Mouse (Mus musculus) Patski (cell line): ENCODE measurements around the gene Exoc3l2. TPM values are rescaled to one million over a fixed set of nuclear protein-coding genes. Genes with fewer than 3 reads are reported as not detected.
"Not testable (repeated sequence)": the region's sequence is repeated elsewhere in the genome, so short reads cannot be mapped to it uniquely, and the experiment has no call there.

Source experiments
- ATAC-seq: fragments of 100-300 bp; one replicate; pipeline ENCODE4 v1.8.0; 2021
- CTCF ChIA-PET: fragments of 350-600 bp; sonication (Branson Sonifier 250); formaldehyde crosslinking; loops from one replicate; lab custom pipeline; 2022; ENCODE audit warnings: inconsistent platforms; lab: Charles Lee
- POLR2A ChIA-PET: fragments of 350-600 bp; sonication (Branson Sonifier 250); formaldehyde crosslinking; loops from one replicate; lab custom pipeline; 2022; ENCODE audit warnings: antibody characterized with exemption, inconsistent platforms; lab: Charles Lee
- DNase-seq: peaks from one replicate; pipeline ENCODE4 v3.0.0-alpha.2; 2011; ENCODE audit warnings: low read depth, low spot score
- H3K27me3 ChIP-seq: fragments of 371-371 bp; one replicate; pipeline ENCODE4 v1.5.1; 2021
- CTCF ChIP-seq: fragments of 100-300 bp; IDR thresholded peaks from one replicate; pipeline ENCODE4 v1.5.1; 2021
- in situ Hi-C: fragments of 300-500 bp; cut with MboI; formaldehyde crosslinking; loops from 3 replicates; pipeline ENCODE4 v1.11.1; 2018; ENCODE audit warnings: low pct_unique_long_range_greater_than_20kb, mixed read lengths
- polyA plus RNA-seq: library from polyadenylated mRNA; unstranded; gene quantifications from one replicate; pipeline ENCODE4 v1.2.3, GENCODE M21; 2021

Gene Exoc3l2
- polyA plus RNA-seq, 1 experiment from 2014 or later = not detected

DNA sequence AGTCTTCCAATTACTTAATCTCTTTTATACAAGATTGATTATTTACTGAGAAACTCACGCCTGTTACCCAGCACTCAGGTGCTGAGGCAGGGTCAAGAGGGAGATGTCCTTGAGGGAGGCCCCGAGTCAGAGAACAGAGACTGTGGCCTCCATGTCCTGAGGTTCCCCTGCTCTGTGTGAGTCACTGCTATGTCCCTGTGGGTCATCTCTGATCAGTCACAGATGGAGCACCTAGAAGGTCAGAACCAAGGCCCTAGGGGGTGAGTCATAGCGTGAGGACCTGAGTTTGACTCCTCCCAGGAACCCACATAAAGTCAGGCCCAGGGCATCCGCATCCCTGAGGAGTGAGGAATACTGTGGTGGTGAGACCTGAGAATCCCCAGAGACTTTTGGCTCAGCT, 38.5 kb downstream of the Exoc3l2 start:
- in situ Hi-C loops = no loop called here
- ATAC-seq = no peak
- H3K27me3 ChIP-seq = no peaks in the 10 kb centered on the region
- CTCF ChIA-PET = interaction anchor here (1.5 kb wide), 1 partner anchor 11 kb away, joined by 3 read pairs; no protein-coding TSS in a partner anchor
- TF ChIP-seq CTCF = no peak
- POLR2A ChIA-PET = no interaction called here
- no peak for DNase-seq

DNA sequence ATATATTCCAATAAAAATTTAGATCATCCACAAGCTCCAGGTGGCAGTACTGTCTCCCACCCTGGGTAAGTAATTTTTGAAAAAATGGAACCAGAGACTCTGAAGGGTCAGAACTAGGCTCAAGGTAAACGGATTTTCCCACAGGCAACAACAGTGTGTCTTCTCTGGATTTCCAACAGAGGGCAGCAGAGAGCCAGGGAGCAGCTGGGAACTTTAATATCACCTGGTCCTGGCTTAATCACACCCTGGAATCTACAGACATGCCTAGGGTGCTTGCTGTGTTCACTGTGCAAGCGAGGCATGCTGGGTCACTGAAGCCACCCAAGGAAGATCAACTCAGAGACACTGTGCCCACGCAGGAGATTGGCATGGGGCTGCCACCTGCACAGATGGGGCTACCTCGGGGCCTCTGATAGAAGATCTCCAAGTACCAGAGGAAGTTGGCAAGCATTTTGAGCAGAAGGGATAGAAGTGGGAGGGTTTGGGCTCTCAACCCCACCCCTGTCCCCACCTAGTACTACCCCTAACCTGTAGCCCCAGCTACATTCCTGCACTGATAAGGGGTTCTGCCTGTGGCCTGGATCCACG, 40.4 kb downstream of the Exoc3l2 start:
- ATAC-seq (peak; percentile 41), DNase-seq (peak; percentile 20)
- no peak for TF ChIP-seq CTCF
- POLR2A ChIA-PET = no interaction called here
- in situ Hi-C loops = no loop called here
- CTCF ChIA-PET = interaction anchor here (0.7 to 4.5 kb wide), 8 partner anchors 14 to 165 kb away, joined by 3 to 20 read pairs (median 4); partner anchors contain the start of genes Nkpd1 and Ppp1r37
- H3K27me3 ChIP-seq = no peaks in the 10 kb centered on the region

DNA sequence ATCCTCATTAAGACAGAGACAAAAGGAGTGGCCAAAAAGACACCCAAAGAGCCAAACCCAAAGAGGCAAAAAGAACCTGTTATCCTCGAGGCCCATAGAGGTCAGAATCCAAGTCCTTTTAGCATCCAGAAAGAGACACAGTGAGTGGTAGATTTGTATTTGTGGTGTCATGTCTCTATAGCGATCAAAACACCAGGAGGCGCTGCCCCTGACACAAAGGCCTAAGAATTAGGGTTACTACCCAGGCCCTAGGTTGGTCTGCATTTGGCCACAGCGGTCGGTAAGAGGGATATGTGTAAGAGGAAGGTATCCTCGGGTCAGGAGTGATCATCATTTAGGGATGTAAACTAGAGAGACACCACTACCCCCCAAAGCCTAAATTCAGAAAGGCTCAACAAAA, 43.2 kb downstream of the Exoc3l2 start:
- CTCF ChIA-PET = interaction anchor here (1.8 to 4.5 kb wide), 2 partner anchors 63 to 84 kb away, joined by 3 to 20 read pairs; no protein-coding TSS in a partner anchor
- POLR2A ChIA-PET = interaction anchor here (1.8 kb wide), 1 partner anchor 63 kb away, joined by 4 read pairs; no protein-coding TSS in a partner anchor
- TF ChIP-seq CTCF = no peak
- ATAC-seq (no peak), DNase-seq (no peak)
- in situ Hi-C loops = loop anchor here (5.0 kb wide), 1 partner anchor 66 kb away; no protein-coding TSS in a partner anchor
- no peaks in the 10 kb centered on the region for H3K27me3 ChIP-seq

DNA sequence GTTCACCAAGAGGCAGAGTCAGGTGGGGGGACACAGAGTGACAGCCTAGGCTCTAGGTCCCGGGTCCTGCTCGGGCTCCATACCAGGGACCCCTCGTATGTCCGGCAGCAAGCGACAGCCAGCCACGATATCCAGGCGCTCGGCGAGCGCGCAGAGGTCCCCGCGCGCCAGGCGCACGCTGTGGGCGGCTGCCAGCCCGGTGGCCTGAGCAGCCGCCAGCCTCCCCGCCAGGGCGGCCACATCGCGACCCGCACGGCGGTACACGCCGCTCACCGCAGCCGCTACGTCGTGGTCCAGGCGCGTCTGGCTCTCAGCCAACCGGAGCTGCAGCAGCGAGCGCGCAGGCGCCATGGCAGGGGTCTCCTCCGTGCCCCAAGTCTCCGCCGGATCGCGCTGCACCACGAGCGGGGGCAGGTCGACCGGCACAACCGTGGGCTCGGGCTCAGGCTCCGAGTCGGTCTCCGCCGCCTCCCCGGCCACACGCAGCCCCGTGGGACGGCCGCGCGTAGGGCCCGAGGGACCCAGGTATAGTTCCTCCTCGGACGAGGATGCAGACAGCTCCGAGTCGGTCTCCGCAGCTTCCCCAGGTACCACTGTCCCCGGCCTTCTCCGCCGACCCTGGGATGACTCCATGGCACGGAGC, 44.0 kb downstream of the Exoc3l2 start:
- TF ChIP-seq CTCF = no peak
- CTCF ChIA-PET = interaction anchor here (1.7 to 4.5 kb wide), 2 partner anchors 11 to 83 kb away, joined by 5 to 20 read pairs; partner anchors contain the start of gene Nkpd1
- DNase-seq (no peak), ATAC-seq (no peak)
- POLR2A ChIA-PET = interaction anchor here (0.6 to 1.8 kb wide), 2 partner anchors 63 to 377 kb away, joined by 4 read pairs; no protein-coding TSS in a partner anchor
- H3K27me3 ChIP-seq = no peaks in the 10 kb centered on the region
- in situ Hi-C loops = loop anchor here (5.0 kb wide), 1 partner anchor 65 kb away; no protein-coding TSS in a partner anchor

DNA sequence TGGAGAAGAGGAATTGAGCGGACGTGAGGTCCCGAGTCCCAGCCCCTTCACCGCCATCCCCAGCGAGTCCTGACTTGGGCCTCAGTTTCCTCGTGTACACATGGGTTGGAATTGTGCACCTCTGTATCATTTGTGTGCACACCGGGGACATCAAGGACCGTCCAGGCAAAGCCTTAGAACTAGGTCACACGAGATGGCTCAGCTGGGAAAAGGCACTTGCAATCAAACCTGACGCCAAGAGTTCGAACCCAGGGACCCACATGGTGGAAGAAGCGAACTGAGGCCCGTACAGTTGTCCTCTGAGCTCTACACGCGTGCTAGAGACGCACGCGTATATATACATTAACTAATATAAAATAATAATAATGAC, 44.5 kb downstream of the Exoc3l2 start:
- no peak for TF ChIP-seq CTCF
- in situ Hi-C loops = loop anchor here (5.0 kb wide), 1 partner anchor 65 kb away; no protein-coding TSS in a partner anchor
- H3K27me3 ChIP-seq = no peaks in the 10 kb centered on the region
- ChIA-PET POLR2A (interaction anchor here (0.6 to 1.8 kb wide), 3 partner anchors 62 to 377 kb away, joined by 4 read pairs; no protein-coding TSS in a partner anchor), CTCF (interaction anchor here (0.9 to 4.5 kb wide), 4 partner anchors 10 to 102 kb away, joined by 3 to 20 read pairs (median 5); partner anchors contain the start of gene Nkpd1)
- ATAC-seq = no peak
- DNase-seq = no peak

DNA sequence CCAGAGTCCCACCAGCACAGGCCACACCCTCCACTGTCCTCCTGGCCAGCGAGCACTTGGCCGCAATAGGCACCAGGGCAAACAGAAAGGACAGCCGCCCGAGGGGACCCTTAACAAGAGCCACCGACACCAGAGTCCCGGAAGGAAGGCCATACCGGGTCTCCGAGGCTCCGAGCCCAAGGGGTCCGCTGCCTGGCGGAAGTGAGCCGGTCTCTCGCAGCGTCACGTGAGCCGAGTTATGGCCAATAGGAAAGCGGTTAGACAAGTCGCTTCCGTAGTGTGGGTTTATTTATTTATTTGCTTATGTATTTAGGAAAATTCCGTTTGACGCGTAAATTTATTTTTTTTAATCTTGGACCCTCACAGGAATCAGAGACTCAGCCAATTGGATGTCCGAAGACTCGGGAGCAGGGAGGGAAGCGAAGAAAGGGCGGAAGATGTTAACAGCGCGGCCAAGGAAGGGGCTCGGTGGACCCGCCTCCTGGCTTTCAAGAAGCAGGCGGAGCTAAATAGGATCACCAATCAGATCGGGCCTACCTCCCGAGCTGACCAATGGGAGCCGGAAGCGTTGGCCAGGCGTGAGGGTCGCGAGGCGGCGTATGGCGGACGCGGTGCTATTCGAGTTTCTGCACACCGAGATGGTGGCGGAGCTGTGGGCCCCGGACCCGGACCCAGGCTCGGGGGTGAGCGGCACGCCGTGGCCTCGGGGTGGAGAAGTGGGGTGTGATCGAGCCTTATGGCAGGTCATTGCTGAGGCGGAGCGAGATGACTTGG, 45.2 kb downstream of the Exoc3l2 start, which contains the start of the genes Bloc1s3 and Trappc6a:
Bloc1s3 (minus strand) TSS at position 218 of the 774 bp plus-strand sequence.
Trappc6a (plus strand) TSS at position 246 of the 774 bp plus-strand sequence.
- ATAC-seq = peak; percentile 89
- peak; percentile 75 for DNase-seq
- in situ Hi-C loops = loop anchor here (5.0 kb wide), 1 partner anchor 64 kb away; no protein-coding TSS in a partner anchor
- CTCF ChIA-PET = interaction anchor here (0.9 to 1.7 kb wide), 3 partner anchors 9 to 103 kb away, joined by 3 to 5 read pairs (median 5); partner anchors contain the start of gene Nkpd1
- POLR2A ChIA-PET = interaction anchor here (0.6 to 1.8 kb wide), 3 partner anchors 20 to 193 kb away, joined by 3 to 4 read pairs (median 4); no protein-coding TSS in a partner anchor
- TF ChIP-seq CTCF = no peak
- no peaks in the 10 kb centered on the region for H3K27me3 ChIP-seq

DNA sequence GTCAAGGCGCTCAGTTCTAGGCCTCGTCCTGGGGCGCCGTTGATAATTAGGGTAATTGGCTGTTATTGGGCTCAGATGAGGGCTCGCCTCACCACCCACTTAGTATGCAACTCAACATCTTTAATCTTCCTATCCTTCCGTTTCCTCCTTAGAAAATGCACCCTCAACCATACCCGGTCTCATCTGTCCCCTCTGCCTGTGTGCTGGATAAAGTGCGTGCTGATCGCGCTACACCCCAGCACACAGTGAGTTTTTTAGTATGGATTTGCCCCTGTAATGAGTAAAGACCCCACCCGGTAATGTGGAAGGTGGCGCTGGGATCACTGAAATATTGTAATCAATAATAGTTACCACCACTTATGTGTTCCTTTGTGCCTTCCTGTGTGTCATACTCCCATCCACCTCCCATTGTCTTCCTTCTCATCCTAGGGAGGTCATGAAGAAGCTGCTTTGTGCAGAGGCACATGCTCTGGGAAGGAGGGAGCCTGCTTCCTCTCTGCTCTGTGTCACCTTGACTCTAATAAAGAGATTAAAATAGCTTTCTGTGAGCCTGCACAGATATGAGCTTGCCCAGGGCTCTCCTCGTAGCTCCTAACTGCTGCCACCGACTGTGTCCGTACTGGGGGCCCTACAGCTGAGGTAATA, 45.9 kb downstream of the Exoc3l2 start:
- TF ChIP-seq CTCF = no peak

DNA sequence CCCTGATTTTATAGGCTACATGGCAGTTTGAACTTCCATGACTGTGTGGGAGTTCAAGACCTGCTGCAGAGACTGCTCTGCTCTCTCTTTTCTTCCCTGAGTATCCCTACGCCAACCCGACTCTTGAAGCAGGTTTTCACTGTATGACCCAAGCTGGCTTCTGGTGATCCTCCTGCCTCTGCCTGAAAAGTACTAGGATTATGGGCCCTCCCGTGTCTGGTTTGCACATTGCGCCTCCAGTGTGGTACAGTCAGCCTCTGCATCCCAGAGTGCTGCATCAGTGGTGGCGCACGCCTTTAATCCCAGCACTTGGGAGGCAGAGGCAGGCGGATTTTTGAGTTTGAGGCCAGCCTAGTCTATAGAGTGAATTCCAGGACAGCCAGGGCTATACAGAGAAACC, 46.7 kb downstream of the Exoc3l2 start:
- ATAC-seq (no peak), DNase-seq (no peak)
- ChIA-PET POLR2A (no interaction called here), CTCF (no interaction called here)
- no peaks in the 10 kb centered on the region for H3K27me3 ChIP-seq
- in situ Hi-C loops = loop anchor here (5.0 kb wide), 1 partner anchor 63 kb away; no protein-coding TSS in a partner anchor
- TF ChIP-seq CTCF = no peak

More for the DNA sequence above, 45.9 kb downstream of the Exoc3l2 start:
- no peak for DNase-seq
- CTCF ChIA-PET = interaction anchor here (1.5 kb wide), 1 partner anchor 103 kb away, joined by 5 read pairs; no protein-coding TSS in a partner anchor
- H3K27me3 ChIP-seq = no peaks in the 10 kb centered on the region
- ATAC-seq = peak; percentile 5
- in situ Hi-C loops = loop anchor here (5.0 kb wide), 1 partner anchor 63 kb away; no protein-coding TSS in a partner anchor
- POLR2A ChIA-PET = interaction anchor here (0.8 kb wide), 1 partner anchor 21 kb away, joined by 3 read pairs; no protein-coding TSS in a partner anchor

DNA sequence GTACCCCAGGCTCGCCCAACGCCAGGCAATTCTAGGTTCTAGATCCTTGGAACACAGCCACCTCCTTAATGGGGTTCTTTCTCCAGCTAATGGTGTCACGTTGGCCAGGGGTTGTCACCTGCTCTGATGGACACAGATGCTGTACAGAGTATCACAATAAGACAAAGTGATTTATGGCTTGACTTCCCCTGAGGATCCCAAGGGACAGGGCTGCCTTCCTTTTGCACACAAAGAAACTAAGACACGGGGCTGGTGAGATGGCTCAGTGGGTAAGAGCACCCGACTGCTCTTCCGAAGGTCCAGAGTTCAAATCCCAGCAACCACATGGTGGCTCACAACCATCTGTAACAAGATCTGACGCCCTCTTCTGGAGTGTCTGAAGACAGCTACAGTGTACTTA, 48.8 kb downstream of the Exoc3l2 start:
- H3K27me3 ChIP-seq, DNase-seq, ATAC-seq, CTCF ChIA-PET, POLR2A ChIA-PET, in situ Hi-C loops: not testable (repeated sequence)
